Mouse (Mus musculus): ENCODE data around the gene Kdm2a. TPM values are rescaled to one million over a fixed set of nuclear protein-coding genes. Genes with fewer than 3 reads are reported as not detected.

The Kdm2a gene
- polyA plus RNA-seq, 1 experiment, result 210 TPM

GRCm38 (mm10) chr19:4304251-4304821 is 93.7 kb downstream of the Kdm2a start:
- WGBS, result 0% methylated on average over 5 of the region's 5 CpGs
- Histone ChIP-seq H3K36me3 (ENCODE audit: control insufficient read depth, insufficient read depth, low read length) (no peaks in the 10 kb centered on the region), H3K4me1 (replicated peaks; ENCODE audit: control insufficient read depth, insufficient read depth, low read length) (peaks cover 47% of the 10 kb centered on the region), H3K27ac (ENCODE audit: control insufficient read depth, insufficient read depth, low read length) (peak overlapping the region; percentile 98), H3K27me3 (ENCODE audit: control insufficient read depth, insufficient read depth, low read length) (no peaks in the 10 kb centered on the region), H3K4me3 (ENCODE audit: control insufficient read depth, insufficient read depth, low read length) (peak overlapping the region; percentile 95)
- TF ChIP-seq POLR2A (IDR thresholded peaks at IDR 0.05; ENCODE audit: control insufficient read depth, extremely low read depth, insufficient read depth, low read length, poor library complexity) (0 out of 2 replicates have a peak, but pooled peaks have one; percentile 19), CTCF (IDR thresholded peaks at IDR 0.05; ENCODE audit: borderline replicate concordance, control insufficient read depth, extremely low read depth, insufficient read depth, low read length, poor library complexity) (no peak)
- peak; percentile 62 for DNase-seq

- no peak for DNase-seq
- Histone ChIP-seq H3K4me1 (replicated peaks; ENCODE audit: control insufficient read depth, insufficient read depth, low read length) (peaks cover 54% of the 10 kb centered on the region), H3K27ac (ENCODE audit: control insufficient read depth, insufficient read depth, low read length) (peak overlapping the region; percentile 98), H3K27me3 (ENCODE audit: control insufficient read depth, insufficient read depth, low read length) (no peaks in the 10 kb centered on the region), H3K4me3 (ENCODE audit: control insufficient read depth, insufficient read depth, low read length) (peak overlapping the region; percentile 37), H3K36me3 (ENCODE audit: control insufficient read depth, insufficient read depth, low read length) (no peaks in the 10 kb centered on the region)
- 28% methylated on average over 5 of the region's 5 CpGs for WGBS
- TF ChIP-seq CTCF (IDR thresholded peaks at IDR 0.05; ENCODE audit: borderline replicate concordance, control insufficient read depth, extremely low read depth, insufficient read depth, low read length, poor library complexity) (no peak), POLR2A (IDR thresholded peaks at IDR 0.05; ENCODE audit: control insufficient read depth, extremely low read depth, insufficient read depth, low read length, poor library complexity) (no peak)
Measured at GRCm38 (mm10) chr19:4303640-4303995, 94.5 kb downstream of the Kdm2a start.

- 8% methylated on average over 7 of the region's 7 CpGs for WGBS
- TF ChIP-seq POLR2A (IDR thresholded peaks at IDR 0.05; ENCODE audit: control insufficient read depth, extremely low read depth, insufficient read depth, low read length, poor library complexity), result no peak
- TF ChIP-seq CTCF (IDR thresholded peaks at IDR 0.05; ENCODE audit: borderline replicate concordance, control insufficient read depth, extremely low read depth, insufficient read depth, low read length, poor library complexity), result no peak
- no peaks in the 10 kb centered on the region for H3K27me3 ChIP-seq (ENCODE audit: control insufficient read depth, insufficient read depth, low read length)
- peak overlapping the region; percentile 98 for H3K27ac ChIP-seq (ENCODE audit: control insufficient read depth, insufficient read depth, low read length)
- no peak for DNase-seq
- no peaks in the 10 kb centered on the region for H3K36me3 ChIP-seq (ENCODE audit: control insufficient read depth, insufficient read depth, low read length)
- peak overlapping the region; percentile 37 for H3K4me3 ChIP-seq (ENCODE audit: control insufficient read depth, insufficient read depth, low read length)
- peaks cover 60% of the 10 kb centered on the region for H3K4me1 ChIP-seq (replicated peaks; ENCODE audit: control insufficient read depth, insufficient read depth, low read length)
Measured at GRCm38 (mm10) chr19:4302936-4303639, 95.0 kb downstream of the Kdm2a start.

- H3K27me3 ChIP-seq (ENCODE audit: control insufficient read depth, insufficient read depth, low read length), result no peaks in the 10 kb centered on the region
- TF ChIP-seq POLR2A (IDR thresholded peaks at IDR 0.05; ENCODE audit: control insufficient read depth, extremely low read depth, insufficient read depth, low read length, poor library complexity) (peak; percentile 80), CTCF (IDR thresholded peaks at IDR 0.05; ENCODE audit: borderline replicate concordance, control insufficient read depth, extremely low read depth, insufficient read depth, low read length, poor library complexity) (no peak)
- H3K4me3 ChIP-seq (ENCODE audit: control insufficient read depth, insufficient read depth, low read length), result peak overlapping the region; percentile 37
- H3K27ac ChIP-seq (ENCODE audit: control insufficient read depth, insufficient read depth, low read length), result peak overlapping the region; percentile 98
- WGBS, result 12% methylated on average over 21 of the region's 21 CpGs
- H3K4me1 ChIP-seq (replicated peaks; ENCODE audit: control insufficient read depth, insufficient read depth, low read length), result peaks cover 71% of the 10 kb centered on the region
- DNase-seq, result peak; percentile 85
- no peaks in the 10 kb centered on the region for H3K36me3 ChIP-seq (ENCODE audit: control insufficient read depth, insufficient read depth, low read length)
Measured at GRCm38 (mm10) chr19:4301735-4302651, 96.1 kb downstream of the Kdm2a start.

GRCm38 (mm10) chr19:4300852-4301734 is 97.0 kb downstream of the Kdm2a start:
- Histone ChIP-seq H3K4me3 (ENCODE audit: control insufficient read depth, insufficient read depth, low read length) (peak overlapping the region; percentile 37), H3K27ac (ENCODE audit: control insufficient read depth, insufficient read depth, low read length) (peak overlapping the region; percentile 98), H3K36me3 (ENCODE audit: control insufficient read depth, insufficient read depth, low read length) (no peaks in the 10 kb centered on the region), H3K4me1 (replicated peaks; ENCODE audit: control insufficient read depth, insufficient read depth, low read length) (peaks cover 76% of the 10 kb centered on the region), H3K27me3 (ENCODE audit: control insufficient read depth, insufficient read depth, low read length) (no peaks in the 10 kb centered on the region)
- WGBS, result 28% methylated on average over 11 of the region's 11 CpGs
- no peak for TF ChIP-seq POLR2A (IDR thresholded peaks at IDR 0.05; ENCODE audit: control insufficient read depth, extremely low read depth, insufficient read depth, low read length, poor library complexity)
- no peak for TF ChIP-seq CTCF (IDR thresholded peaks at IDR 0.05; ENCODE audit: borderline replicate concordance, control insufficient read depth, extremely low read depth, insufficient read depth, low read length, poor library complexity)
- DNase-seq, result no peak
